Mouse (Mus musculus): ENCODE results near the gene Maz. TPM values are rescaled to one million over a fixed set of nuclear protein-coding genes. Genes with fewer than 3 reads are reported as not detected.

Gene Maz
- polyA plus RNA-seq, 1 experiment from 2014 or later: 118 TPM

DNA sequence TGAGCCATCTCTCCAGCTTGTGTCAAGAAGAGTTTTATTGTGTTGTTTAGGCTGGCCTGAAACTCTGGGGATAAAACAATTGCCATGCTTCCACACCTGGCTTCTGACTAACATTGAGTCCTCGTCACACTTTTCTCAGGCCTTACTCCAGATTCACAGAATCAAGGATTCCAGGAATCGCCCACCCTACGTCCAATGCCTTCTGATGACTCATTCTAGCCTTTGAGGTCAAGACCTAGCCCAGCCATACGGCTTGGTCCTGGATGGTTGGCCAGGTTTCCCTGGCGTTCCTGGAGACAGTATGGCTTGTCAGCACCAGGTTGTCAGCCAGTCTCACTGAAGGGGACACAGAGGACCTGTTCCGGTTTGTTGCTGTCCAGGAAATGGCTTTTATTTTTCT lies 14.5 kb downstream of the Maz start:
- Histone ChIP-seq H3K27ac (replicated peaks) (no peak overlapping the region), H3K4me1 (peaks cover 32% of the 10 kb centered on the region), H3K4me2 (replicated peaks) (no peak overlapping the region), H3K9ac (replicated peaks) (no peak overlapping the region), H3K4me3 (no peak overlapping the region), H3K36me3 (peaks cover 43% of the 10 kb centered on the region), H3K9me3 (no peaks in the 10 kb centered on the region), H3K27me3 (no peaks in the 10 kb centered on the region)
- no peak for ATAC-seq (ENCODE audit: low FRiP score, low read depth)
- WGBS: 92% methylated on average over 6 of the region's 6 CpGs

DNA sequence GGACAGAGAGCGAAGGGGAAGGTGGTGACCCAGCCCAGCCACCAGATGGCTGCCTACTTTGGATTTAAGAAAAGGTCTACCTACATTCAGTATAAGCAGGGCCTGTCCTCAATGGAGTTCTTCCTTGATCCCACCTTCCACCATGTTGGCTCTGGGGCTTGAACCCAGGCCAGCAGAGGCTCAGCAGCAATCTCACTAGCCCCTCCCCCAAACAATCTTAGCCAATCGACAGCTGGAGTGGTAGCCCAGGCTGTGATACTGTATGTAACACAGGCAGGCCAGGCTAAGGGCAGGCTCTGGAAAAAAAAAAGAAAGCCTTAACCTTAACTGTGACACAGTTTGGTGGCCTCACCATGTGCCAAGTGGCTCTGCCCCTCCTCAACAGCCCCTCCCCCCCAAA lies 15.1 kb downstream of the Maz start:
- no peaks in the 10 kb centered on the region for H3K27me3 ChIP-seq
- H3K4me2 ChIP-seq (replicated peaks): no peak overlapping the region
- 72% methylated on average over 2 of the region's 2 CpGs for WGBS
- H3K4me1 ChIP-seq: peaks cover 32% of the 10 kb centered on the region
- no peak overlapping the region for H3K4me3 ChIP-seq
- no peak overlapping the region for H3K9ac ChIP-seq (replicated peaks)
- H3K27ac ChIP-seq (replicated peaks): no peak overlapping the region
- H3K9me3 ChIP-seq: no peaks in the 10 kb centered on the region
- ATAC-seq (ENCODE audit: low FRiP score, low read depth): no peak
- H3K36me3 ChIP-seq: peaks cover 43% of the 10 kb centered on the region

- H3K36me3 ChIP-seq: peaks cover 43% of the 10 kb centered on the region
- H3K9ac ChIP-seq (replicated peaks): no peak overlapping the region
- no peak for ATAC-seq (ENCODE audit: low FRiP score, low read depth)
- no peak overlapping the region for H3K4me3 ChIP-seq
- H3K4me1 ChIP-seq: peaks cover 31% of the 10 kb centered on the region
- no peak overlapping the region; the same call in 1 of the 2 replicates for H3K27ac ChIP-seq (replicated peaks)
- no peak overlapping the region for H3K4me2 ChIP-seq (replicated peaks)
- no peaks in the 10 kb centered on the region for H3K27me3 ChIP-seq
- H3K9me3 ChIP-seq: no peaks in the 10 kb centered on the region
- WGBS: 96% methylated on average over 2 of the region's 2 CpGs
Observed at GRCm38 (mm10) chr7:127011051-127011450, 15.8 kb downstream of the Maz start.

DNA sequence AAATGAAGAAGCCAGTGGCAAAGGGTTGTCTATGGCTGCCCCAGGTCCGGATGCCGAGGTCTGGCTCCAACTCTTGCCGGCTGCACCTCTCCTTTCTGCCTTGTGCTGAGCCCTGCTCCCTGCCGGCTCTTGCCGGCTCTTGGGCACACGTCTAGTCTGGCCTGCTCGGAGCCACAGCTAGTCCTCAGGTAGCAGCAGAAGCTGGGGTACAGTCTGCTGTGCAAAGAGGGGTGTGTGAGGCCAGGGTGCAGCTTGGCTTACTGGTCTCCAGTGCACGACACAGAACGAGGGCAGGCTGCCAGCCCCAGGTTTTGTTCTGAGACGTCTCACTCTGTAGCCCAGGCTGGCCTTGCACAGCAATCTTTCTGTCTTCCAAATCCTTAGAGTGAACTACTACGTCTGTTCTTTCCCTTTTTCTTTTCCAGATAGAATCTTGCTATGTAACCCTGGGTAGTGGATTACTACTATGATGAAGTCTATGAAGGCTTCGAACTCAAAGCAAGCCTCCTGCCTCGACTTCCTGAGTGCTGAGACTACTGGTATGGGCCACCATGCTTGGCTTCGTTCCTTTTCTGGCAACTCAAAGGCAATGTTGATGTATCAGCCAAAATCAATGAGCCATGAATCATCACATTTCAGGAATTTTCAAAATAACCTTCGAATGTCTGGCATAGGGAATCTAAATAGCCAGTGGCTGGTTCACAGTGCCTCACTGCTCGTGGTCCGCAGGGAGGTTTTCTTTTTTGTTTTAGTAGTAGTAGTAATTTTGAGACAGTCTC lies 17.3 kb downstream of the Maz start:
- no peaks in the 10 kb centered on the region for H3K9me3 ChIP-seq
- no peaks in the 10 kb centered on the region for H3K27me3 ChIP-seq
- no peak overlapping the region for H3K4me3 ChIP-seq
- H3K4me1 ChIP-seq: peaks cover 15% of the 10 kb centered on the region; the same call in 1 of the 2 replicates
- no peak for ATAC-seq (ENCODE audit: low FRiP score, low read depth)
- H3K36me3 ChIP-seq: peaks cover 31% of the 10 kb centered on the region
- H3K27ac ChIP-seq (replicated peaks): peak overlapping the region; percentile 58; the same call in 1 of the 2 replicates
- no peak overlapping the region for H3K4me2 ChIP-seq (replicated peaks)
- H3K9ac ChIP-seq (replicated peaks): no peak overlapping the region
- WGBS: 86% methylated on average over 17 of the region's 17 CpGs

GRCm38 (mm10) chr7:127008239-127009019 lies 18.4 kb downstream of the Maz start:
- peaks cover 10% of the 10 kb centered on the region; the same call in 1 of the 2 replicates for H3K4me1 ChIP-seq
- H3K36me3 ChIP-seq: peaks cover 21% of the 10 kb centered on the region
- 68% methylated on average over 9 of the region's 9 CpGs for WGBS
- no peaks in the 10 kb centered on the region for H3K9me3 ChIP-seq
- H3K27ac ChIP-seq (replicated peaks): peak overlapping the region; percentile 58
- H3K4me3 ChIP-seq: no peak overlapping the region
- no peaks in the 10 kb centered on the region for H3K27me3 ChIP-seq
- peak; percentile 70; the same call in 1 of the 2 replicates for ATAC-seq (ENCODE audit: low FRiP score, low read depth)
- H3K9ac ChIP-seq (replicated peaks): no peak overlapping the region; the same call in 1 of the 2 replicates
- no peak overlapping the region for H3K4me2 ChIP-seq (replicated peaks)

DNA sequence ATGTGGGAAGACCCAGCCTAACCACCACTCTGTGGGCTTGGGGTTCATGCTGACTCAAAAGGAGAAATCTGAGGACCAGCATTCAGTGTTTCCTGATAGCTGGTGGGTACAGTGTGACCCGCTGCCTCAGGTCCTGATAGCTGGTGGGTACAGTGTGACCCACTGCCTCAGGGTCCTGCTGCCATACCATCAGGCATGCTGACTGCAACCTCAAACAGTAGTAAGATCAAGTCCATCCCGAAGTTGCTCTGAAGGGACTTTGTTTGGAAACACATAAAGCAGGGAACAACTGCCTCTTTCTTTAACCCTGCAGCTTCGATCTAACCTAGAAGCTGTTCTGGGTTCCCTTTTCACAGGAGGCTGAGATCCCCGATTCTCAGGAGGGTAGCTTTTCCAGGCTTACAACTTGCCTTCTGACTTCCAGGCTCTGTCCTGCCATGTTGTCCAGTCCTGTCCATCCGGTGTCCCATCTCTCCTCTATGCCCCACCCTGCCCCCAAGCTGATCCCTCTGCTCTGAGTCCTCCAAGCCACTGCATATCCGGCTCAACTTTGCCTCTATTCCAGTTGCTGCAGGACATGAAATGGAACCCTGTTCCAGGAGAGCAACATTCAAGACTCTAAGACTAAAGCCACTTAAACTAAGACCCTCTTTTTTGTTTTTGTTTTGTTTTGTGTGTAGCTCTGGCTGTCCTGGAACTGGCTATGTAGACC lies 19.4 kb downstream of the Maz start:
- Histone ChIP-seq H3K36me3 (peaks cover 12% of the 10 kb centered on the region), H3K4me2 (replicated peaks) (no peak overlapping the region), H3K9me3 (no peaks in the 10 kb centered on the region), H3K27me3 (no peaks in the 10 kb centered on the region), H3K4me3 (no peak overlapping the region), H3K4me1 (peaks cover 10% of the 10 kb centered on the region; the same call in 1 of the 2 replicates), H3K27ac (replicated peaks) (no peak overlapping the region), H3K9ac (replicated peaks) (no peak overlapping the region; the same call in 1 of the 2 replicates)
- ATAC-seq (ENCODE audit: low FRiP score, low read depth): no peak
- WGBS: 79% methylated on average over 6 of the region's 6 CpGs

- Histone ChIP-seq H3K4me2 (replicated peaks) (no peak overlapping the region), H3K9me3 (no peaks in the 10 kb centered on the region), H3K36me3 (no peaks in the 10 kb centered on the region), H3K27me3 (no peaks in the 10 kb centered on the region), H3K9ac (replicated peaks) (no peak overlapping the region), H3K4me1 (peaks cover 6% of the 10 kb centered on the region; the same call in 1 of the 2 replicates), H3K27ac (replicated peaks) (no peak overlapping the region), H3K4me3 (no peak overlapping the region)
- ATAC-seq (ENCODE audit: low FRiP score, low read depth): no peak
- WGBS: 87% methylated on average over 4 of the region's 4 CpGs
Observed at GRCm38 (mm10) chr7:127004122-127004875, 22.5 kb downstream of the Maz start.

DNA sequence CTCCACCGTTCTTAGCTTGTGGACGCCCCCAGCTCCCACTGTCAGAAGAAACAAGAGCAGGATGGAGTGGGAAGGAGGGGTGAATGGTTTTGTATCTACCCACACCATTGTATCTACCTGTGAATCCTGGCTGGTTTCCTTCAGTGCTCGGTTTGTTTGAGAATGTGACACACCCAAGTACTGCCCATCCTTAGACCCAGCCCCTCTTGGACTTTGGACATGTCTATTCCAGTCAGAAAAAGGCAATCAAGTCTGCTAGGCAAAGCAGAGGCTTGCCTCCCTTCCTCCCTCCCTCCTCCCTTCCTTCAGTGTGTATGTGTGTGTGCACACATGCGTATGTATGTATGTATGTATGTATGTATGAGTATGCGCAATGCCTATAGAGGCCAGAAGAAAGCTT lies 23.2 kb downstream of the Maz start:
- H3K4me3 ChIP-seq: no peak overlapping the region
- H3K4me1 ChIP-seq: peaks cover 4% of the 10 kb centered on the region; the same call in 1 of the 2 replicates
- no peaks in the 10 kb centered on the region for H3K36me3 ChIP-seq
- ATAC-seq (ENCODE audit: low FRiP score, low read depth): no peak
- H3K27me3 ChIP-seq: no peaks in the 10 kb centered on the region
- 91% methylated on average over 5 of the region's 5 CpGs for WGBS
- H3K9ac ChIP-seq (replicated peaks): no peak overlapping the region
- no peak overlapping the region for H3K4me2 ChIP-seq (replicated peaks)
- no peak overlapping the region for H3K27ac ChIP-seq (replicated peaks)
- H3K9me3 ChIP-seq: no peaks in the 10 kb centered on the region

- H3K4me2 ChIP-seq (replicated peaks): no peak overlapping the region
- no peaks in the 10 kb centered on the region for H3K27me3 ChIP-seq
- no peak overlapping the region for H3K4me3 ChIP-seq
- no peaks in the 10 kb centered on the region for H3K36me3 ChIP-seq
- ATAC-seq (ENCODE audit: low FRiP score, low read depth): no peak
- no peaks in the 10 kb centered on the region for H3K4me1 ChIP-seq
- WGBS: 82% methylated on average over 10 of the region's 10 CpGs
- H3K9me3 ChIP-seq: no peaks in the 10 kb centered on the region
- H3K27ac ChIP-seq (replicated peaks): no peak overlapping the region
- H3K9ac ChIP-seq (replicated peaks): no peak overlapping the region
Observed at GRCm38 (mm10) chr7:126999568-126999967, 27.3 kb downstream of the Maz start.

GRCm38 (mm10) chr7:126996449-126996848 lies 30.4 kb downstream of the Maz start:
- 81% methylated on average over 4 of the region's 4 CpGs for WGBS
- no peaks in the 10 kb centered on the region for H3K9me3 ChIP-seq
- no peak overlapping the region for H3K4me2 ChIP-seq (replicated peaks)
- ATAC-seq (ENCODE audit: low FRiP score, low read depth): no peak
- H3K4me3 ChIP-seq: no peak overlapping the region
- no peaks in the 10 kb centered on the region for H3K4me1 ChIP-seq
- H3K27ac ChIP-seq (replicated peaks): no peak overlapping the region
- H3K9ac ChIP-seq (replicated peaks): no peak overlapping the region
- H3K36me3 ChIP-seq: no peaks in the 10 kb centered on the region
- H3K27me3 ChIP-seq: peaks cover 4% of the 10 kb centered on the region; the same call in 1 of the 2 replicates

- WGBS: 72% methylated on average over 8 of the region's 8 CpGs
- no peak for ATAC-seq (ENCODE audit: low FRiP score, low read depth)
Observed at GRCm38 (mm10) chr7:126988816-126989215, 38.0 kb downstream of the Maz start.

More at GRCm38 (mm10) chr7:126988816-126989215, 38.0 kb downstream of the Maz start:
- H3K4me1 ChIP-seq: no peaks in the 10 kb centered on the region
- no peak overlapping the region for H3K4me2 ChIP-seq (replicated peaks)
- no peak overlapping the region for H3K27ac ChIP-seq (replicated peaks)
- H3K9me3 ChIP-seq: no peaks in the 10 kb centered on the region
- H3K36me3 ChIP-seq: no peaks in the 10 kb centered on the region
- no peak overlapping the region for H3K4me3 ChIP-seq
- H3K9ac ChIP-seq (replicated peaks): no peak overlapping the region; the same call in 1 of the 2 replicates
- H3K27me3 ChIP-seq: peaks cover 4% of the 10 kb centered on the region; the same call in 1 of the 2 replicates

Measured in midbrain, embryonic 12.5 days (tissue).